Mouse (Mus musculus) spleen, postnatal 4 days (tissue): Measurements from ENCODE around the gene Gm10428.
"Not testable (repeated sequence)": the region's sequence is repeated elsewhere in the genome, so short reads cannot be mapped to it uniquely, and the experiment has no call there.

Source experiments
- DNase-seq, 2 experiments: peaks; one replicate each; pipeline ENCODE4 v3.0.0; 2022; ENCODE audit warnings: low spot score in 2 of 2

Gene Gm10428

DNA sequence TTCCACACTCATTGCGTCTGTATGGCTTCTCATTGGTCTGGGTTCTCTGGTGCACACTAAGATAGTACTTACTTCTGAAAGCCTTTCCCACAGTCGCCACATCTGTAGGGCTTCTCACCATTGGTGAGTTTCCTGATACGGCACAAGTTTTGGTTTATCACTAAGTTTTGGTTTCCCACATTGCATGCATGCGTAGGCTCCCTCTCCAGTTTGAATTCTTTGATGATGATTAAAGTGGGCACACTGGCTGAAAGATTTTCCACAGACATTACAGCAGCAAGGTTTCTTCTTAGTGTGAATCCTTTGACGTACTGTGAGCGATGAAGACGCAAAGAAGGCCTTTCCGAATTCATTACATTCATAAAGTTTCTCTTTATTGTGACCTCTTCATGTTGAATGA lies at the start of gene Gm10428:
TSS of gene Gm10428 (plus strand) at position 321 of the 400 bp plus-strand sequence.
- DNase-seq: no peak

DNA sequence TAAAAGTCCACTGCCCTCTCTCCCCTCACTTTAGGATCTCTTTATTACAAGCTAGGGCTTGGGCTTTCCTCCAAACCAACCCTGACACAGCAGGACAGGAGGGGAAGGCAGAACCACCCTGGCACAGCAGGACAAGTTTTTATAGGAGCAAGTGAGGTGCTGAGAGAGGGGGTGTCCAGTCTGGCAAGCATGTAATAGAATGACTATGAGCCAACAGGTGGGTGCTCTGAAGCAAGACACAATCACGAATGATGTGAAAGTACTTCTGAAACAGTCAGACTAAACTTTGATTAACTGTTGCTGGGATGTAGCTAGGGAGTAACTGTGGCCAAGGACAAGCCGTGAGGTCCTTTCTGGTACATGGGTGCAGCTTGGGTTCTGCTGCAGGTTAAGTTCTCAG lies 46.8 kb upstream of the Gm10428 start:
- DNase-seq: no peak

DNA sequence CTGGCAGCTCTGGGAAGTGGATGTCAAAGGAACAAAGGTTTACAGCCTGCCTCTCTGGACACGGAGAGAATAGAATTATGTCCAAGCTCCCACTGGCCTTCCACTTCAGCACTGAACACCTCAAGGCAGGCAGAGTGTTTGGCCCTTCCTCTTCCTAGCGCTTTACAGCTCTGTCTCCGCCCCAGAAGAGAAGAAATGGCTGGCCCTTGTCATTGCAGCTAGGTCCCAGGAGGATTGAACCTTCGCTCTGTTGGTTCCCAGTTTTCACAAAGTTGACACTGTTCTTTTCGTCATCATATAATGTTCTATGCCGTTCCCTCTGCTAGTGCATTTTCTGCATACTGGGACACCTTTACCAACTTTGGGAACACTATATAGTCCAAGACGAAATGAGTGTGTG lies 44.6 kb upstream of the Gm10428 start:
- peak in 1 of 2 experiments; percentile 51 for DNase-seq

DNA sequence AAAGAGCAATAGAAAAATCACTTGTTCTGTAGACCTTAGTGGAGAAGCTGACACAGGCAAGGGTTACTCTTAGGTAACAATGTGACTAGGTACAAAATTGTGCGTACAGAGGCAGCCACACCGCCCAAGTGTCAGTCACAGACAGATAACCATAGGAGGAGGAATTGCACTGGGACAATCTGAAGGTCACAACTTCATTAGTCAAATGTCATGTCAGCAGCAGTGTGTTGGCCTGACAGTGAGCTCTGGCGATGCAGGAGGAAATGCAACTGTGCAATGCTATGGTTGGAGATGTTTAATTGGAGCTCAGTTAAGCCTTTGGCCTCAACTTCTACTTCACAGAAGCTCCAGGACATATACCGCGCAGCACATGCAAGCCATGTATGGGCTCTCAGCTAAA lies 42.2 kb upstream of the Gm10428 start:
- DNase-seq: no peak

DNA sequence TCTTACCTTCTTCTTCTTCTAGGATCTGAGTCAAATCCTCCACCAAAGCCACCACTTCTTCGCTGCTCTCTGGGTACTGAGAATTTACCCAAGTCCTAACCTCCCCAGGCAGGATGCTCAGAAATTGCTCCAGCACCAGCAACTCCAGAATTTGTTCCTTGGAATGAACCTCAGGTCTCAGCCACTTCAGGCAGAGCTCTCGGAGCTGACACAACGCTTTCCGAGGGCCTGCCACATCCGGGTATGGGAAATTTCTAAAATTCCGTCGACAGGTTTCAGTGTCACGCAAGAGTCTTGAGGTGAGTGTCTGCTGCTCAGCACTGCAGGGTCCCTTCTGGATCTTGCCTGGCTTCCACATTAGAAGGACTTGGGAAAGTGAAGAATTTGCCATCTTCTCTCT lies 24.6 kb upstream of the Gm10428 start:
- DNase-seq: peak in 1 of 2 experiments; percentile 55

DNA sequence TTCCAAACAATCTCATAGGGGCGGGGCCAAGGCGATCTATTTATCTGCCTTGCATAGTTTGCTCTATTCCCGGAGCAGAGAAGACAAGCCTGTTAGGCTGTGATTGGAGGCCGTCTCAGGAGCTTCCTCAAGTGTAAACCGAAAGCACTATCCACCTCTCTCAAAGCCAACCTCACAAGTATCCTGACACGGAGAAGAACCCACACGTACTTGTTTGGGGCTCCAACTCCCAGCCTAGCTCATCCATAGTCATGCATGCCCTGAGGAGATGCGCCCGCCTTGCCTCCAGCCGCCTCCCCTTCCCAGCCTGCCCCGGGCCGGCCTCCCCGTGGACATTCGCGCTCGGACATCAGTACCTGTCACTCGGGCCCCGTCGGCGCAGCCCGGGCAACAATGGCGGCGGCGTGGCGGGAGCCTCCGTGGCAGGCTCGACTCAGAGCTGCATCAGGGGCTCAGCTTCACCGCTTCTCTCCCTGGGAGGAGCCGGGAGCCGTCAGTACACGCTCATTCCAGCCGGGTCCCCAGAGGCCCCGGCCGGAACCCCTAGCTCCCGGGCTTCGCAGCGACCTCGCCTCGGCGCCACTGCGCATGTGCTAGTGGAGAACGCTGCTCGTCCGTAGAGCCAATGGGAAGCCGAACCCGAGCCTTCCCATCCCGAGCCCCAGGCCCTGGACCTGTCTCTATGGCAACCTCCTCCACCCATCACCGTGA lies 21.4 kb upstream of the Gm10428 start, which contains the start of gene Zfp287:
TSS of gene Zfp287 (minus strand) at position 595 of the 711 bp plus-strand sequence.
- peak; percentile 47 to 73 for DNase-seq

DNA sequence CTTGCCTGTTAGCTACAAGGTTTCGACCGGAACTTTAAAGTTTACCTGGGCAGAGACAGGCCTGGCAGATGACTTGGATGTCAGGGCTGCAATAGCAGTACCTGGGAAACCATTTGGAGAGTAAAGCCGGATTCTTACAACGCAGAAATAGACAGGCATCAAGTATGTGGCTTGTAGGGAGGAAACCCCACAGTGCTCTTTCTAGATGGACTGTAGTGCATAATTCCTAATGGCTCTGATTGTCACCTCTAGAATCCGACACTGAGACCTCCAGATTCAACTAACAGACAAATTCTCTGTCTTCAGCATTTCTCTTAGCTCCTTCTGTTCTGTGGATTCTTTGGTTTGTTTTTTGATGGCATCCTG lies 20.9 kb upstream of the Gm10428 start:
- DNase-seq: no peak

DNA sequence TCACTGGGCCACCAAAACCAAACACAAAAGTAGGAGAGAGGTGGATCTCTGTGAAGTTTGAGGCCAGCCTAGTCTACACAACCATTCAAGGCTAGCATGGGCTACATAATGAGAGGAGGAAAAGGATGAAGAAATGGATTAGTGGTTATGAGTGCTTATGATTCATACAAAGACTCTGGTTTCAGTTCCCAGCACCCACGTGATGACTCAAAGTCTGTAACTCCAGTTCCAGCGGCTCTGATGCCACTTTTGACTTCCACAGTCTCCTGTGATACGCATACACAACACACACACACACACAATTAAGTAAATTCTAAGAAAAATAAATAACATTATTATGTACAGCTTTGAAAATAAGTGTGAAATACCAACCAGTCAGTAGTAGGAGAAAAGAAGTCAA lies 20.2 kb upstream of the Gm10428 start:
- DNase-seq: peak in 1 of 2 experiments; percentile 29

DNA sequence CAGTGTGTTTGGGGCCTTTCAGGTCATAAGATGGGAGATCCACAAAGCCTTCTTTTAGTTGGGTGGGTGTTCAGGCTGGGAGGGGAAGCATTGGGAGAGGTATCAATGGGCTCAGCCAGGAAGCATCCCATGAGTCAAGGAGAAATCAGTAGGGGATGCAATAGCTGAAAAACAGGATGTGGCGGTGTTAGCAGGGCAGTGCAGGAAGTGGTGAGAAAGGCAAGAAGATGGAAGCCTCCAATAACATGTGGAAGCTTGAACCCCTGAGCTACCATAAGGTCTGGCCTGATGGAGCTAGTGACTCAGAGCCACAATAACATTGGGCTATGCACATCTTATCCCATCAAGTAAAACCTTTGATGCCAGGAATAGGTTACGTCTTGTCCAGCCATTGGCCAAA lies 11.7 kb upstream of the Gm10428 start:
- no peak for DNase-seq

DNA sequence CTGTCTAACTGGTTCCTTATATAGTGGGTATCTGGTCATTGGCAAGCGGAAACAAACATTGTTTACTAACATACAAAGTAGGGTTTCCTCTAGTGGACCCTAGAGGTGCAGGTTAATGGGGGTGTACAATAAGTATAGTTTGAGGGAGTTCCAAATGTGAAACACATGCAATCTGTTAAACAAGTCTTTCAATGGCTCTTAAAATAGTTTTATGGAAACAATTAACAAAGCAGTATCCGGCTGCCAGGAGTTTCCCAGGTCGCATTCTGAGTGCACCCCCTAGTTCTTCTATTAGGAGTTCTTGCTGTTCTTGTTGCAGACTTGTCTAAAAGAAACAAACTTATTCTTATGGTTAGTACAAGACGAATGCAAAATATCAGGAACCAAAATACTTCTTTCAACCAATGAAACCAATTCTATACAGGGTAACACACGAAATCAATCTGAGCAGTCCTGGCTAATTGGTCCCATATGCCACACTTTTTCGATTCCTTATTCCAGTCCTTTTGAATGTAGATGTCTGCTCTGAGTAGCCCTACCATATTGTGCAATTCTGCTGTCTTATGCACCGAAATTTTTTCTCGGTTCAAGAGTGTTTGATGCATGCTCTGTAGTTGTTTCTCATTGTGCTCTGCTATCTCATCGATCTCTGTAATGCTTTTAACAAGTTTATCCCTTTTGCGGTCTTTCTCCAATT lies 10.5 kb upstream of the Gm10428 start:
- DNase-seq: no peak

DNA sequence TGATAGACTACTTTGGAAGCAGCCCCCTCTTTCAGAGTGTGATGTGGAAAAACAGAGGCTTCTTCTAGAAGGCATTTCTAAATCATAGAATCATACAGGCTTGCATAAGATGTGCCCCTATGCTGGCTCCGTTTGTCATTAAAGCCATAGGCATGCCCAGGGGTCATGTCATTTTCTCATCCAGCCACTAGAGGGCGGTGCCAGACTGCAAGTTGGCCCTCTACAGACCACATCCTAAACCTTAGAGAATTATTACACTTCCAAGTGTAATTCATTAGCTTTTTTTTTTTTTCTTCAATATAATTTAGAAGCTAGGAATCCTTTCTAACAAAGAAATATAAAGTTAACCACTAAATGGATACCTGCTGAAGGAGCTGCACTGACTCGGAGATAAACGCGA lies 8.8 kb upstream of the Gm10428 start:
- peak; percentile 53 to 83 for DNase-seq

DNA sequence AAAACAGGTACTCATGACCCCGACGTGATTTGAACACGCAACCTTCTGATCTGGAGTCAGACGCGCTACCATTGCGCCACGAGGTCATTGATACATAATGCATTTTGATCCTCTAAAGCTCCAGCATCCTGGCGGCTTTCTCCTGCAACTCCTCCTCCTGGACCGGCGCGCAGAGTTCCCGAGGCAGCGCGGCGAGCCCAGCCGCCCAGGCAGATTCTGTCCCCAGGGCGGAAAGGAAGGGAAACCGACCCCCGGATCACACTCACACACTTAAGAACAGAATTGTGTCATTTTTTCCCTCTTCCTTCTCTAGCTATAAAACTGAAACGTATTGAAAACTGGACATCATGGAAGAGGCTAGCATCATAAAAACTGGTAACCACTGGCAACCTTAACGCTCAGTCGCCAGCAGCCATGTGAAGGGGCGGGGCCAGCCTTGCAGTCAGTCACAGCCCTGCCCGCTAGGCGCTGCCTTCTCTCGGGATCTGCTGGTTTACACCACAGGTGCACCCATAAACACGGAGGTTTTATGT lies 6.8 kb upstream of the Gm10428 start:
- DNase-seq: peak; percentile 49 to 82

DNA sequence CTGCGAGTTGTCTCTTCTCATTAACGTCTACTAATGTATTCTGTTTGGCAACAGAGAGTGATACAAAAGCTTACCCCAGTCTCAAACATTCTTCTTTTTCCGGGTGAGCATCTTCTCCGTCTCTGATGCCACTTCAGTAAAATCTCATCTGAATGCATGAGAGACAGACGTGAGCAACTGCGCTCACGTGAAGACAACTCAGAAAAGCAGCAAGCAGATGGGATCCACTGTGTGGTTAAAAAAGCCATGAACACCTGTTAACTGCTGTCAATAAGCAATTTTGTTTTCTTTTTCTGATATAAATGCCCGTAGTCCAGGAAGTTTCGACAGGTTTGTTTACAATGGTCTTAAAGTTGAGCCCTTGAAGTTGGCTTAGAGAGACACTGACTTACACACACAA lies 5.7 kb upstream of the Gm10428 start:
- no peak for DNase-seq

DNA sequence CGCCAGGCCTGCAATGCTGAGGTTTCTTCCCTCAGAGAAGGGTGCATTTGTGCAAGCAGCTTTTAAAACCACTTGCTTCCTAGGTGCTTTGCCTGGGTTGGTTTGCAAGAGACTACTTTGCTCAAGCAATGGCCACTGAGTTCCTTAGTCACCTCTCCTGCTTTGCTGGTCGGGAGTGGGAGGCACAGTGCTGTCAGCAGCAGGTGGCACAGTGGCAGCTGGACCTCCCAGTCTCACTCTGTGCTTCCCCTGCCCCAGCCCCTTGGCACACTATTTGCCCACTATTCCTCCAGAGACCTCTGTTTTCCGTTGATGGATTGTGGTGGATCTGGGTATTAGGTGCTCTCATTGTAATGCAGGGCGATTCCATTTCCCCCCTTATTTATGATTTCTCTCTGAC lies 4.8 kb upstream of the Gm10428 start:
- DNase-seq: no peak

DNA sequence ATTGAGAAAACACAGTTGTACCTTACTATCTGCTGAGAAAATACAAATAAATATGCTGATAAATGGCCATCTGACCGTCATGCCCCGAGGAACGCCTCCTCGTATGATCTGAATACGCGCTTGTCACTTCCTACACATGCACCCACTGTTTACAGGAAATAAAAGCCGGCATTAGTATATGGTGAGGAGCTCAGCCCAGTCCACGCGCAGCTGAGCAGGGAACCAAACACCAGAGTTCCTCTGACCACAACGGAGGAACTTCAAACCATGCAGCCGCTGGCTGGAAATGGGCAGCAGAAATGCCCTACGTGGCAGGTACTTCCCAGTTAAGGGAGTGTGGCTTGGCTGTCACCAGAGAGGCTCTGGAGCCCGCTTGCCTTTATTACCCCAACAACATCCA lies 3.5 kb upstream of the Gm10428 start:
- not testable (repeated sequence) for DNase-seq

DNA sequence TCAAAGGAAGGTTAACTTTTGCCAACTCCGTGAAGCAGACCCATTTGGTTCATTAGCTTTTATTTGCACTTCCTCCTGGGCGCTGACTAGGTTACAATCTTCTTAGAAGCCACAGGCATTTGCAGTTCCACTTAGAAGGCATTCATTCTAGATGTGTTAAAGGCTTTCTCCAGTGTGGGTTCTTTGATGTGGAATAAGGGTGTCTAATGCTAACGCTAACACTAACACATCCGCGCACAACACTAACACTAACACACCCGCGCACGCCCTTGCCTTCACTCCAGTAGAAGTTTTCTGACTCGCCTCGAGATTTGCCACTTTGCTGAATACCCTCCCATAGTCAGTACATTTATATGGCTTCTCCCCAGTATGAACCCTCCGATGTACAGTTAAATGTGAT lies 709 bp upstream of the Gm10428 start:
- DNase-seq: no peak

DNA sequence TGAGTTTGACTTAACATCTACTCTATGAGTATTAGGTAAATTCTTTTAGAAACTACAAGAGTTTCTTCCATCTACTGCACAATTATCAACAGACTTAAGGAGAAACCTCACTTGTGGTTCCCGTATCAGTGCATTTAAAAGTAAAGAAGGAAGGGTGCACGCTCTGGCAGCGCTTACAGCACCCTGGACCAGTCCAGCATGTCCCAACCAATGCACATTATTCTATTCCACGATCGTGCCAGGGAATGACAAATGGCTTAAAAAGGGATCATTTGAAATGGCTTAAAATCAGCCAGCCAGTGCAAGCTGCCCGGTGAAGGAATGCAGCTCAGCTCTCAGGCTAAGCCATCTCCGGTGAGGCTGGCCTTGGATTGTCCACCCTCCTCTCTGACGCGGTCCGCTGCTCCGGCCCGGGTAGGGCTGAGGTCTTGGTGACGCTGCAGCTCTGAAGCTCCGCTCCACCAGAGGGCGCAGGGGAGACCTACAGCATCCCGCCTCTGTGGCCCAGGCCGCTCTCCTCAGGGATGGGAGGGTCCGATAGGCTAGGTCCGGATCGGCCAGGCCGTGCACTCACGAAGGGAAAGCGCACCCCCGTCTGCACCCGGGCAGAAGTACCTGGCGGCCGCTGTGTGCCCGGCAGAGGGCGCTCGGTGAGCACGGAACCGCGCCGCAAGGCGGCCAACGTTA lies 3.7 kb downstream of the Gm10428 start:
- DNase-seq: peak; percentile 82 to 91

DNA sequence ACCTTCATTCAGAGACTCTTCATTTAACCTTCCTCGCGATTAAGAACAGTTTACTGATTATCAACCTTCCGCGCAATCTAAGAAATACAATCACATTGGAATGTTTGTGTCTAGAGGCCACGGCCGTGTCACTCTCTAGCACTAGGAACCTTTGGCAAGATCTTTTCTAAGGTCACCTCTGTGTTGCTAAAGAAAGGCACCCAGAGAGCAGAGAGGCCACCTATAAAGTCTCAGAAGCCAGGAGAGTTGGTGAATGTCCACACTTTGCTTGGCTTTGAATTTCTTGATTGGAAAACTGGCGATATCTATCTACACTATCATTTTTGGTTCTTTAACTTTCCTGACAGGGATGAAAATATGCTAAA lies 4.2 kb downstream of the Gm10428 start:
- DNase-seq: no peak

DNA sequence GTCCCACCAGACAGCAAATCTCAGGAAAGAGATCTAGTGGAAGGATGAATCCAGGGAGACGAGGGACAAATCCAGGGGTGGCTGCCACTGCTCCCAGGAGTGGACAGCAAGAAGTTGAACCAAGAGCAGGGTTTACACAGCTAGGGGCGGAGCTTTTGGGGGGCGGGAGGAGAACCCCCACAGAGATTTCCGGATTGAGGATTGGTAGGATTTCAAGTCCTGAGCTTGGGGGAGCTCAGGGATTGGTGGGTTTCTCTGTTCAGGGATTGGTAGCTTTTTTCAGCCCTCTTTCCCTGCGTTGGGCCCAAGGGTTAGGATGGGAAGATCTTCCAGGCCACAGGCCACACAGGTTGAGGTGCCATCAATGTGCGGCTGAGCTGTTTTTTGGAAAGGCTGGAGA lies 5.0 kb downstream of the Gm10428 start:
- no peak for DNase-seq

DNA sequence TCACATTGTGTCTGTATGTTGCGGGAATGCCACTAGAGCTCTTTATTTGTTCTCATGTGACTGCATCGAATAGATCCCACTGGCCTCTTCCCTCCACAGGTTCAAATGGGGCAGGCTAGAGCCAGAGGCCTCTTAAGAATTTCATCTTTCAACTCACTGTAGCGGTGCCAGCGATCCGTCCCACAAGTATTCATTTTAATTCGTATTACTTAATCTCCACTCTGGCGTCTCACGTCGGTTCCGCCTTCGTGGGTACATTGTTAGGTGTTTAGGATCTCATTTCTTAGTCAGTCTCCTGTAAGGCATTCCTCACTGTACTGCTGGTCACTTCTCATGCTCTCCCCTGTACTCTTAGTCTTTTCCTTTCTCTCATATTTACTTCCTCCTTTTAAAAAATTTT lies 5.6 kb downstream of the Gm10428 start:
- DNase-seq: no peak

DNA sequence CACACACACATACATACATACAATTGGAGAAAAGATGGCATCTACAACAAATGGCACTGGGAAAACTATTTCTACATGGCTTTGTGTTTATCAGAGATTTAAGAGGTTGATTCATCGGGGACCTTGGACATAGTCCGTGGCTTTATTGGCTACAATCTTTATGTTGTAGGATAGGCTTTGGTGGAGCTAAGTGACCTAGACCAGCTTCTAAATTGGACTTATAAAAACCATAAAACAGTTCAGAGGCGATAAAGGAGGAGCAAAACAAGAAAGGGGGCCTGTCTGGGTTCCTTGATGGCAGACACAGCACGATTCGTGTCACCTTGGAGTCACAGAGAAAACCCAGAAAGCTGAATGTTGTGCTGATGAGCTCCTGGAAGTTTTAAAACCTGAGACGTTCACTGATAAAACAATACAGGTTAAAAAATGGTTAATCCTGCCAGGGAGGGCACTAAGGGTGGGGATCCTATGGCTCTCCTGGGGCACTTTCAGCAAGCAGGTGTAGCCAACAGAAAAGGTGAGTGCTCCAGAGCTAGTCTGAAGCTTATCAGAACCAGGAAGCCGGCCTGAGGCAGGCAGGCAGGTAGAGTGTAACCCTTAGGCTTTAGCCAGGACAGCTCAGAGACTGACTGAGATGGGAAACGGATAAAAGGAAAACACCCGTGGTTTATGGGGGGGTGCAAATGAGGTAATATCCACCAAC lies 8.0 kb downstream of the Gm10428 start:
- DNase-seq: no peak

DNA sequence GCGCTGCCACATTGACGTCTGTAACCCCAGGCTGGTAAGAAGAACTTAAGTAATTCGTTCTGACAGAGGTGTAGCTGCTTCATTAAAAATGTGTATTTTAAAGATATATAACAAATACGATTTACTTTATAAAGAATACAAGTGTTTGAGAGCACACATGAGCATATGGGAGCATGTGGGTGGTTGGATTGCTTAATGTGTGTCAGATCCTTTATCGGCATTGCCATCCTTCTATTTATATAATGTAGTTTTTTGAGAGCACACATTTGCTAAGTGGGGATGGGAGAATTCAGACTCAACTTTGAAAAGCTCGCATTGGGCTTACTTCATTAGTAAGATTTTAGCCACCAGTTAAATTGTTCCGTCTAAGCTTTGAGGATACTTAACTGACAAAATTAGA lies 23.6 kb downstream of the Gm10428 start:
- DNase-seq: no peak
